Mouse (Mus musculus) midbrain, embryonic 14.5 days (tissue): ENCODE measurements around the gene Cfap43. TPM values are rescaled to one million over a fixed set of nuclear protein-coding genes. Genes with fewer than 3 reads are reported as not detected.

ENCODE experiments used
- ATAC-seq: fragments of 200-750 bp; cut with Nextera tagmentation; 2 replicates; pipeline ENCODE4 v1.8.0; 2017; ENCODE audit warnings: moderate number of reproducible peaks, moderate library complexity; ENCODE audit not compliant: low FRiP score, low TSS enrichment
- DNase-seq: peaks from one replicate; pipeline ENCODE4 v3.0.0-alpha.2; 2015
- H3K27ac ChIP-seq: fragments of 300-500 bp; sonication (generic); replicated peaks from 2 replicates; pipeline ENCODE4 v1.5.1; 2014; ENCODE audit warnings: mild to moderate bottlenecking, low read depth, low read length, moderate library complexity
- H3K27me3 ChIP-seq: fragments of 300-500 bp; sonication (generic); 2 replicates; pipeline ENCODE4 v1.6.1; 2014; ENCODE audit warnings: low read length, control low read depth, mixed read lengths; ENCODE audit not compliant: control insufficient read depth, insufficient read depth
- H3K36me3 ChIP-seq: fragments of 300-500 bp; sonication (generic); 2 replicates; pipeline ENCODE4 v1.6.1; 2014; ENCODE audit warnings: low read length, control low read depth; ENCODE audit not compliant: control insufficient read depth, insufficient read depth
- H3K4me1 ChIP-seq: fragments of 300-500 bp; sonication (generic); 2 replicates; pipeline ENCODE4 v1.6.1; 2014; ENCODE audit warnings: mild to moderate bottlenecking, antibody characterized with exemption, low read length, control low read depth; ENCODE audit not compliant: control insufficient read depth, insufficient read depth
- H3K4me2 ChIP-seq: fragments of 300-500 bp; sonication (generic); 2 replicates; pipeline ENCODE4 v1.6.1; 2014; ENCODE audit warnings: mild to moderate bottlenecking, low read length, moderate library complexity
- H3K4me3 ChIP-seq: fragments of 300-500 bp; sonication (generic); replicated peaks from 2 replicates; pipeline ENCODE4 v1.5.1; 2014; ENCODE audit warnings: low read depth, low read length
- H3K9ac ChIP-seq: fragments of 300-500 bp; sonication (generic); replicated peaks from 2 replicates; pipeline ENCODE4 v1.6.1; 2014; ENCODE audit warnings: mild to moderate bottlenecking, low read length, moderate library complexity
- H3K9me3 ChIP-seq: fragments of 300-500 bp; sonication (generic); 2 replicates; pipeline ENCODE4 v1.6.1; 2016; ENCODE audit warnings: low read length, control low read depth, mixed read lengths; ENCODE audit not compliant: control insufficient read depth
- WGBS: fragments of 180-500 bp; shearing (Covaris S2); extraction: QIAGEN DNeasy Blood & Tissue Kit; methylation state at CpG from one replicate; pipeline ENCODE4 v1.1.7; 2014; 5-methylcytosine and 5-hydroxymethylcytosine counted together
- polyA plus RNA-seq: library from polyadenylated mRNA; unstranded; fragments of >200 nt; fragmentation: Nextera tagmentation; extraction: Ambion mirVana; gene quantifications from 2 replicates; pipeline ENCODE4 v1.2.1, GENCODE M21; 2014

Cfap43 gene
- polyA plus RNA-seq, 1 experiment from 2014 or later, result 0.47 TPM

- 91% methylated on average over 11 of the region's 11 CpGs for WGBS
- Histone ChIP-seq H3K9ac (no peak overlapping the region), H3K36me3 (no peaks in the 10 kb centered on the region), H3K27me3 (no peaks in the 10 kb centered on the region), H3K4me1 (peaks cover 9% of the 10 kb centered on the region), H3K27ac (no peak overlapping the region), H3K4me2 (no peak overlapping the region), H3K4me3 (no peak overlapping the region), H3K9me3 (no peaks in the 10 kb centered on the region)
- ATAC-seq, result no peak
- no peak for DNase-seq
Observed at GRCm38 (mm10) chr19:47936490-47936889, 17.4 kb upstream of the Cfap43 start.

GRCm38 (mm10) chr19:47935530-47935929 is 16.4 kb upstream of the Cfap43 start:
- no peak overlapping the region for H3K4me3 ChIP-seq
- 85% methylated on average over 6 of the region's 6 CpGs for WGBS
- no peaks in the 10 kb centered on the region for H3K9me3 ChIP-seq
- H3K27me3 ChIP-seq, result no peaks in the 10 kb centered on the region
- no peak overlapping the region for H3K4me2 ChIP-seq
- H3K36me3 ChIP-seq, result no peaks in the 10 kb centered on the region
- no peak overlapping the region for H3K27ac ChIP-seq
- ATAC-seq, result no peak
- DNase-seq, result no peak
- peaks cover 9% of the 10 kb centered on the region for H3K4me1 ChIP-seq
- H3K9ac ChIP-seq, result no peak overlapping the region

GRCm38 (mm10) chr19:47934636-47935238 is 15.7 kb upstream of the Cfap43 start:
- Histone ChIP-seq H3K4me3 (no peak overlapping the region), H3K4me2 (no peak overlapping the region), H3K27me3 (no peaks in the 10 kb centered on the region), H3K9ac (no peak overlapping the region), H3K27ac (no peak overlapping the region), H3K9me3 (no peaks in the 10 kb centered on the region), H3K36me3 (no peaks in the 10 kb centered on the region), H3K4me1 (peaks cover 9% of the 10 kb centered on the region)
- 75% methylated on average over 16 of the region's 16 CpGs for WGBS
- DNase-seq (no peak), ATAC-seq (no peak)

GRCm38 (mm10) chr19:47934146-47934545 is 15.1 kb upstream of the Cfap43 start:
- 91% methylated on average over 8 of the region's 8 CpGs for WGBS
- Histone ChIP-seq H3K4me1 (peaks cover 9% of the 10 kb centered on the region), H3K36me3 (no peaks in the 10 kb centered on the region)

GRCm38 (mm10) chr19:47931982-47932638 is 13.0 kb upstream of the Cfap43 start:
- H3K4me1 ChIP-seq, result no peaks in the 10 kb centered on the region
- no peak overlapping the region for H3K4me3 ChIP-seq
- 43% methylated on average over 7 of the region's 7 CpGs for WGBS
- no peak overlapping the region for H3K4me2 ChIP-seq
- H3K9me3 ChIP-seq, result no peaks in the 10 kb centered on the region
- ATAC-seq (no peak; the same call in 1 of the 2 replicates), DNase-seq (peak; percentile 80)
- H3K27ac ChIP-seq, result no peak overlapping the region
- no peaks in the 10 kb centered on the region for H3K36me3 ChIP-seq
- H3K9ac ChIP-seq, result no peak overlapping the region
- no peaks in the 10 kb centered on the region for H3K27me3 ChIP-seq

More at GRCm38 (mm10) chr19:47934146-47934545, 15.1 kb upstream of the Cfap43 start:
- no peaks in the 10 kb centered on the region for H3K9me3 ChIP-seq
- H3K9ac ChIP-seq, result no peak overlapping the region
- DNase-seq (no peak), ATAC-seq (no peak)
- no peak overlapping the region for H3K4me3 ChIP-seq
- H3K27ac ChIP-seq, result no peak overlapping the region
- no peaks in the 10 kb centered on the region for H3K27me3 ChIP-seq
- no peak overlapping the region for H3K4me2 ChIP-seq

- DNase-seq (no peak), ATAC-seq (no peak)
- Histone ChIP-seq H3K9me3 (no peaks in the 10 kb centered on the region), H3K4me1 (no peaks in the 10 kb centered on the region), H3K27me3 (no peaks in the 10 kb centered on the region), H3K27ac (no peak overlapping the region), H3K36me3 (no peaks in the 10 kb centered on the region), H3K4me2 (no peak overlapping the region), H3K9ac (no peak overlapping the region), H3K4me3 (no peak overlapping the region)
- 86% methylated on average over 4 of the region's 4 CpGs for WGBS
Observed at GRCm38 (mm10) chr19:47929043-47929442, 10.0 kb upstream of the Cfap43 start.

GRCm38 (mm10) chr19:47927032-47927431 is 7.9 kb upstream of the Cfap43 start:
- 94% methylated on average over 2 of the region's 2 CpGs for WGBS
- H3K27ac ChIP-seq, result no peak overlapping the region
- no peak overlapping the region for H3K4me2 ChIP-seq
- H3K4me1 ChIP-seq, result no peaks in the 10 kb centered on the region
- H3K36me3 ChIP-seq, result no peaks in the 10 kb centered on the region
- DNase-seq, result no peak
- H3K27me3 ChIP-seq, result no peaks in the 10 kb centered on the region
- no peak for ATAC-seq
- H3K9me3 ChIP-seq, result no peaks in the 10 kb centered on the region
- no peak overlapping the region for H3K4me3 ChIP-seq
- no peak overlapping the region for H3K9ac ChIP-seq

GRCm38 (mm10) chr19:47925819-47926218 is 6.7 kb upstream of the Cfap43 start:
- H3K27ac ChIP-seq, result no peak overlapping the region
- H3K4me2 ChIP-seq, result no peak overlapping the region
- no peak overlapping the region for H3K9ac ChIP-seq
- ATAC-seq (no peak), DNase-seq (no peak)
- no peaks in the 10 kb centered on the region for H3K4me1 ChIP-seq
- 88% methylated on average over 7 of the region's 7 CpGs for WGBS
- H3K4me3 ChIP-seq, result no peak overlapping the region
- no peaks in the 10 kb centered on the region for H3K27me3 ChIP-seq
- no peaks in the 10 kb centered on the region for H3K9me3 ChIP-seq
- no peaks in the 10 kb centered on the region for H3K36me3 ChIP-seq

GRCm38 (mm10) chr19:47919966-47920375 is 884 bp upstream of the Cfap43 start:
- WGBS, result 9% methylated on average over 8 of the region's 8 CpGs
- Histone ChIP-seq H3K9me3 (no peaks in the 10 kb centered on the region), H3K4me1 (peaks cover 22% of the 10 kb centered on the region), H3K4me2 (peak overlapping the region; percentile 88), H3K27ac (peak overlapping the region; percentile 83), H3K36me3 (no peaks in the 10 kb centered on the region), H3K9ac (peak overlapping the region; percentile 75; the same call in 1 of the 2 replicates), H3K4me3 (peak overlapping the region; percentile 71), H3K27me3 (no peaks in the 10 kb centered on the region)
- ATAC-seq (0 out of 2 replicates have a peak, but pooled peaks have one; percentile 1), DNase-seq (no peak)
